Mouse (Mus musculus): ENCODE data around the gene Gm10135. TPM values are rescaled to one million over a fixed set of nuclear protein-coding genes. Genes with fewer than 3 reads are reported as not detected.

Gm10135 gene
- polyA plus RNA-seq, 1 experiment from 2014 or later: not detected

- Histone ChIP-seq H3K4me1 (replicated peaks) (peaks cover 18% of the 10 kb centered on the region), H3K9ac (no peak overlapping the region), H3K9me3 (no peaks in the 10 kb centered on the region), H3K27ac (replicated peaks) (no peak overlapping the region), H3K27me3 (no peaks in the 10 kb centered on the region), H3K4me2 (no peak overlapping the region), H3K4me3 (no peak overlapping the region), H3K36me3 (no peaks in the 10 kb centered on the region)
- ATAC-seq (ENCODE audit: low read depth): no peak
- WGBS: 50% methylated on average over 2 of the region's 2 CpGs
Observed at GRCm38 (mm10) chr5:72994928-72995327, 20.4 kb upstream of the Gm10135 start.

GRCm38 (mm10) chr5:72994424-72994823 is 19.9 kb upstream of the Gm10135 start:
- Histone ChIP-seq H3K9me3 (no peaks in the 10 kb centered on the region), H3K4me2 (no peak overlapping the region), H3K36me3 (no peaks in the 10 kb centered on the region), H3K4me3 (no peak overlapping the region), H3K9ac (no peak overlapping the region), H3K27ac (replicated peaks) (no peak overlapping the region), H3K27me3 (no peaks in the 10 kb centered on the region), H3K4me1 (replicated peaks) (peaks cover 18% of the 10 kb centered on the region)
- 36% methylated on average over 8 of the region's 8 CpGs for WGBS
- no peak for ATAC-seq (ENCODE audit: low read depth)

GRCm38 (mm10) chr5:72992474-72992873 is 18.0 kb upstream of the Gm10135 start:
- H3K36me3 ChIP-seq: no peaks in the 10 kb centered on the region
- H3K27me3 ChIP-seq: no peaks in the 10 kb centered on the region
- H3K27ac ChIP-seq (replicated peaks): no peak overlapping the region
- ATAC-seq (ENCODE audit: low read depth): no peak
- no peak overlapping the region for H3K4me3 ChIP-seq
- H3K9ac ChIP-seq: no peak overlapping the region
- H3K4me1 ChIP-seq (replicated peaks): peaks cover 18% of the 10 kb centered on the region
- H3K4me2 ChIP-seq: no peak overlapping the region
- 93% methylated on average over 1 of the region's 1 CpGs for WGBS
- H3K9me3 ChIP-seq: no peaks in the 10 kb centered on the region

GRCm38 (mm10) chr5:72989756-72990155 is 15.3 kb upstream of the Gm10135 start:
- WGBS: 64% methylated on average over 8 of the region's 8 CpGs
- ATAC-seq (ENCODE audit: low read depth): no peak

DNA sequence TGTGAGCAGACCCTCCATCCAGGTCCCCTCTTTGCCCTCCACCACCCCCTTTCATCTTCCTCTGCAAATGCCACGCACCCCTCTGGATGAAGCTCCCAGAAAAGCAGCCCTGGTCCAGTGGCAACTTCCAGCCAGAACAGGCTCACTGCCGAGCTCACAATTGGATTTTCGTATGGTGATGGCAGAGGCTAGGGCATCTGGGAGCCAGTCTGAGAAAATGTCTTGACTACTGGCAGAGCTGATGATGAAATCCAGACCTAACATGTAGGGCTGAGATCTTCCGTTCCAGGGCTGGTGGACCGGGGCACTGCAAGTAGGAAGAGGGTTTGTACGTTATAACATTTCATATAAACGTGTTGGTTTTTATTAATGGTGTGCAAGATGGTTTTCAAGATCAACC is 13.3 kb upstream of the Gm10135 start:
- Histone ChIP-seq H3K36me3 (no peaks in the 10 kb centered on the region), H3K4me3 (no peak overlapping the region), H3K4me2 (no peak overlapping the region), H3K27me3 (no peaks in the 10 kb centered on the region), H3K9me3 (no peaks in the 10 kb centered on the region), H3K27ac (replicated peaks) (no peak overlapping the region), H3K4me1 (replicated peaks) (peaks cover 7% of the 10 kb centered on the region; the same call in 1 of the 2 replicates), H3K9ac (no peak overlapping the region)
- WGBS: 89% methylated on average over 7 of the region's 7 CpGs
- ATAC-seq (ENCODE audit: low read depth): no peak

More at GRCm38 (mm10) chr5:72989756-72990155, 15.3 kb upstream of the Gm10135 start:
- Histone ChIP-seq H3K9me3 (no peaks in the 10 kb centered on the region), H3K4me1 (replicated peaks) (peaks cover 10% of the 10 kb centered on the region), H3K4me2 (no peak overlapping the region), H3K9ac (no peak overlapping the region), H3K27ac (replicated peaks) (no peak overlapping the region), H3K4me3 (no peak overlapping the region), H3K36me3 (no peaks in the 10 kb centered on the region), H3K27me3 (no peaks in the 10 kb centered on the region)

DNA sequence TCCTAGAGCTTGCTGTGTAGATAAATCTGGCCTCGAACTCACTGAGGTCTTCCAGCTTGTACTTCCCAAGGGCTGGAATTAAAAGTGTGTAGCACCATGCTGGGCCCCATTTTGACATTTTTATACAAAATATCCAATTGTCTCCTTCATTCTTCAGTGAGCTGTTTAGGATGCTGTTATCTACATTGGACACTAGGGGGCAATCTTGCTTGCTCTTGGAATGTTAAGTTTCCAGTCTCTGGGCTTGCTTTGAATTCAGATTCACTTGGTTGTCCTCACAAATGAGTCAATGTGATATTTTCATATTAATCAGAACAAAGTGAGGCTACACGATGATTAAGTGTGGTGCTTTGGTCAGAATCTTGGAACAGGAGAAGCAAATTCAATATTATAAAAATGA is 9.6 kb upstream of the Gm10135 start:
- 7% methylated on average over 2 of the region's 2 CpGs for WGBS
- Histone ChIP-seq H3K27ac (replicated peaks) (no peak overlapping the region), H3K4me3 (no peak overlapping the region), H3K9ac (no peak overlapping the region), H3K36me3 (peaks cover 17% of the 10 kb centered on the region), H3K9me3 (no peaks in the 10 kb centered on the region), H3K4me2 (no peak overlapping the region), H3K4me1 (replicated peaks) (0 out of 2 replicates have a peak, but pooled peaks cover 3% of the 10 kb centered on the region), H3K27me3 (no peaks in the 10 kb centered on the region)
- ATAC-seq (ENCODE audit: low read depth): no peak

DNA sequence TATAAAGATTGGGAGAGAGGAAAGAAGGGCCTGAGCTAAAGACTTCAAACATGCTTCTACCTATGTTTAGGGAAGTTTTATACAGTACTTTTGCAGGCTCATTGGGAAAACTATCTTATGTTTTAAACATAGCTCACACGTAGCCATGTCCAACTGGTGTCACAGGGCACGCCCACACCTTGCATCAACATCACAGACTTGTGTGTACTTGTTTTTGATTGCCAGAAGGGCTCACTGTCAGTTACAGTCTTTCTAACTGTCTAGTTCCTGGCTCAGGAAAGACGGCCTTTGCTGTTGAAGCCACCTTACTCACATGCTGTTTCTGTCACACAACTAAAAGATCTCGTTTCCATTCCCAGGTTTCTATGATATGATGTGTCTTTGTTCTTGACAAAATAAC is 2.0 kb upstream of the Gm10135 start:
- Histone ChIP-seq H3K4me2 (no peak overlapping the region), H3K9me3 (no peaks in the 10 kb centered on the region), H3K4me3 (no peak overlapping the region), H3K4me1 (replicated peaks) (no peaks in the 10 kb centered on the region), H3K9ac (no peak overlapping the region), H3K27ac (replicated peaks) (no peak overlapping the region), H3K36me3 (peaks cover 66% of the 10 kb centered on the region), H3K27me3 (no peaks in the 10 kb centered on the region)
- ATAC-seq (ENCODE audit: low read depth): no peak
- WGBS: 91% methylated on average over 4 of the region's 4 CpGs

GRCm38 (mm10) chr5:72975996-72976395 is 1.5 kb upstream of the Gm10135 start:
- no peaks in the 10 kb centered on the region for H3K4me1 ChIP-seq (replicated peaks)
- no peak for ATAC-seq (ENCODE audit: low read depth)
- no peaks in the 10 kb centered on the region for H3K9me3 ChIP-seq
- no peak overlapping the region for H3K4me2 ChIP-seq
- H3K9ac ChIP-seq: no peak overlapping the region
- peaks cover 66% of the 10 kb centered on the region for H3K36me3 ChIP-seq
- no peak overlapping the region for H3K4me3 ChIP-seq
- H3K27me3 ChIP-seq: no peaks in the 10 kb centered on the region
- 78% methylated on average over 6 of the region's 6 CpGs for WGBS
- no peak overlapping the region for H3K27ac ChIP-seq (replicated peaks)

- 0 out of 2 replicates have a peak, but pooled peaks have one; percentile 40 for ATAC-seq (ENCODE audit: low read depth)
- H3K4me2 ChIP-seq: no peak overlapping the region
- H3K4me1 ChIP-seq (replicated peaks): no peaks in the 10 kb centered on the region
- H3K9me3 ChIP-seq: no peaks in the 10 kb centered on the region
- H3K27me3 ChIP-seq: no peaks in the 10 kb centered on the region
- 56% methylated on average over 5 of the region's 5 CpGs for WGBS
- H3K27ac ChIP-seq (replicated peaks): no peak overlapping the region
- H3K9ac ChIP-seq: no peak overlapping the region
- no peak overlapping the region for H3K4me3 ChIP-seq
- H3K36me3 ChIP-seq: peaks cover 68% of the 10 kb centered on the region
Observed at GRCm38 (mm10) chr5:72972934-72973333, 1.6 kb downstream of the Gm10135 start.

DNA sequence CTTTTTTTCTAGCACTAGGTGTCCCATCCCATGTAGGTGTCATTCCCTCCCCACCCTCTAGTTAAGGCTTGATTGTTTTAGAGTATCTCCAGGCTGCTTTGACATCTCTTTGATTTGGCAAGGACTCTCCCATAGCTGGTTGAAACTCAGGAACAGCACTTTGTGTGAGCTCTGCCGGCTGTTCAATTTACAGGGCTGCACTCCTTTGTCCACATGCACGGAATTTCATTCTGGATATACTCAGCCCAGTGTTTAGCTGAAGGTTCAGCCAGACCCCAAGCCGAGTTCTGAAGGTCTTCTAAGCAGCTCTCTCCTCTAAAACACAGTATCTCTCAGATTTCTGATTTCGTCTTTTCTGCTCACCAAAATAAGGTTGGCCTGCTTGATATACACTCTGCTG is 2.1 kb downstream of the Gm10135 start:
- H3K27ac ChIP-seq (replicated peaks): no peak overlapping the region; the same call in 1 of the 2 replicates
- H3K4me3 ChIP-seq: no peak overlapping the region
- no peaks in the 10 kb centered on the region for H3K9me3 ChIP-seq
- no peak for ATAC-seq (ENCODE audit: low read depth)
- WGBS: 75% methylated on average over 4 of the region's 4 CpGs
- H3K36me3 ChIP-seq: peaks cover 68% of the 10 kb centered on the region
- H3K4me2 ChIP-seq: no peak overlapping the region
- no peak overlapping the region for H3K9ac ChIP-seq
- H3K27me3 ChIP-seq: no peaks in the 10 kb centered on the region
- H3K4me1 ChIP-seq (replicated peaks): no peaks in the 10 kb centered on the region

DNA sequence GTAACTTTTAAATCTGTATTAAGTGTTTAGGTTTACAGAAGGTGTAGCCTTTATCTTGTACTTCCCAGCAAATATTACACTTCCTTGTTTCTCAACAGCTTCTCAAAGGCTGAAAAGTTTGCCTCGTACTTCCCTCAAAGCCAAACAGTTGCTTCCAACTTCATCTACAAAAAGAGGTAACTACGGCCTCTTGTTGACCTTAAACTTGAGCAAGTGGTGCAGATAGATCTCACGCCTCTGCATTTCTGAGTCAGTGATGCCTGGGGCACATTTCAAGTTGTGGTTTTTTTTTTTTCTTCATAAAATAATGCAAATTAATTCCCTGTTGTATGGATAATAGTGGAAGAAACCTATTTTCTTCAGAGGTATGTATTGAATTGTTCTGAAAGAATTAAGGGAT is 8.8 kb downstream of the Gm10135 start:
- Histone ChIP-seq H3K4me3 (no peak overlapping the region), H3K36me3 (peaks cover 46% of the 10 kb centered on the region), H3K9ac (no peak overlapping the region), H3K4me1 (replicated peaks) (no peaks in the 10 kb centered on the region), H3K27me3 (no peaks in the 10 kb centered on the region), H3K4me2 (no peak overlapping the region), H3K9me3 (no peaks in the 10 kb centered on the region), H3K27ac (replicated peaks) (no peak overlapping the region)
- ATAC-seq (ENCODE audit: low read depth): no peak
- 88% methylated on average over 3 of the region's 3 CpGs for WGBS

DNA sequence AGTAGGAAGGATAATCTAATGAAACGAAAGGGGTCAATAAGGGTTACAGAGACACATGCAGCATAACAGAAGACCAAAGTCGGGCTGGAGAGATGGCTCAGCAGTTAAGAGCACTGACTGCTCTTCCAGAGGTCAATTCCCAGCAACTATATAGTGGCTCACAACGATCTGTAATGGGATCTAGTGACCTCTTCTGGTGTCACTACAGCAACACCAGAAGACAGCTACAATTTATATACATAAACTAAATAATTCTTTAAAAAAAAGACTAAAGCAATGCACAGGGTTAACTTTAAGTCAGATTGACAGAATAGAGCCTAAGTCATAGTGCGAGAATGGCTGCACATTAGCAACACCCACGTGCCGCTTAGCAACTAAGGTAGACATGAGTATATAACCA is 14.4 kb downstream of the Gm10135 start:
- no peak overlapping the region for H3K27ac ChIP-seq (replicated peaks)

DNA sequence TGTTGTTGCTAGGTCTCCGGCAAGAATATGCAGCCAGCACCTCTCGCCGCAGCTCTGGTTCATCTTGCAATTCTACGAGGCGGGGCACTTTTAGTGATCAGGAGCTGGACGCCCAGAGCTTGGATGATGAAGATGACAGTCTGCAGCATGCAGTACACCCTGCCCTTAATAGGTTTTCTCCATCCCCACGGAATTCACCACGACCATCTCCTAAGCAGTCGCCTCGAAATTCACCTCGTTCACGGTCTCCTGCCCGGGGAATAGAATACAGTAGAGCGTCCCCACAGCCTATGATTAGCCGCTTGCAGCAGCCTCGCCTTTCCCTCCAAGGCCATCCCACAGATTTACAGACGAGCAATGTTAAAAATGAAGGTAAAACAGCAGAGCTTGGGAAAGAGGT is 17.2 kb downstream of the Gm10135 start:
- no peak for ATAC-seq (ENCODE audit: low read depth)
- WGBS: 84% methylated on average over 17 of the region's 17 CpGs
- Histone ChIP-seq H3K27me3 (no peaks in the 10 kb centered on the region), H3K4me1 (replicated peaks) (no peaks in the 10 kb centered on the region), H3K4me2 (no peak overlapping the region), H3K36me3 (peaks cover 18% of the 10 kb centered on the region), H3K9ac (no peak overlapping the region), H3K9me3 (no peaks in the 10 kb centered on the region), H3K4me3 (no peak overlapping the region), H3K27ac (replicated peaks) (no peak overlapping the region)

More for the DNA sequence above, 14.4 kb downstream of the Gm10135 start:
- 79% methylated on average over 6 of the region's 6 CpGs for WGBS
- no peak for ATAC-seq (ENCODE audit: low read depth)
- H3K9ac ChIP-seq: no peak overlapping the region
- no peak overlapping the region for H3K4me2 ChIP-seq
- no peaks in the 10 kb centered on the region for H3K9me3 ChIP-seq
- H3K27me3 ChIP-seq: no peaks in the 10 kb centered on the region
- H3K36me3 ChIP-seq: peaks cover 29% of the 10 kb centered on the region
- no peak overlapping the region for H3K4me3 ChIP-seq
- no peaks in the 10 kb centered on the region for H3K4me1 ChIP-seq (replicated peaks)
